Mouse (Mus musculus): ENCODE measurements at regions not wholly inside any gene's neighbourhood (a gene's known extent, or its start where the extent isn't known, plus 50 kb on each side); places are given as distances from the start of the nearest gene placed in this dataset.

GRCm38 (mm10) chr4:45739168-45739567 lies 59.7 kb upstream of the Aldh1b1 start:
- no peak overlapping the region for H3K4me3 ChIP-seq (ENCODE audit: control insufficient read depth in 1 of 2, insufficient read depth in 1 of 2, low read depth in 2 of 2, low read length in 2 of 2)
- H3K27ac ChIP-seq (ENCODE audit: control insufficient read depth, low read depth, low read length) = no peak overlapping the region
- no peaks in the 10 kb centered on the region for H3K9me3 ChIP-seq (replicated peaks; ENCODE audit: insufficient read depth, low read length)
- no peak for TF ChIP-seq MAFK (IDR thresholded peaks at IDR 0.05; ENCODE audit: borderline replicate concordance, low read depth, low read length)
- TF ChIP-seq CHD1 (IDR thresholded peaks at IDR 0.05; ENCODE audit: low read depth, low read length) = no peak
- no peak for TF ChIP-seq ELF1 (IDR thresholded peaks at IDR 0.05; ENCODE audit: low read depth, low read length)
- TF ChIP-seq USF1 (IDR thresholded peaks at IDR 0.05; ENCODE audit: low read depth, low read length) = no peak
- no peak for TF ChIP-seq UBTF (IDR thresholded peaks at IDR 0.05; ENCODE audit: borderline replicate concordance, insufficient read depth, low read depth, low read length)
- no peak for TF ChIP-seq CTCF (IDR thresholded peaks at IDR 0.05 in 2 of 3, conservative IDR thresholded peaks at IDR 0.05 in 1 of 3; ENCODE audit: control insufficient read depth in 1 of 3, insufficient read depth in 1 of 3, low read depth in 2 of 3, low read length in 3 of 3, poor library complexity in 1 of 3, severe bottlenecking in 1 of 3)
- TF ChIP-seq GABPA (IDR thresholded peaks at IDR 0.05; ENCODE audit: low read depth, low read length) = no peak
- TF ChIP-seq CHD2 (IDR thresholded peaks at IDR 0.05; ENCODE audit: low read length) = no peak
- TF ChIP-seq MEF2A (IDR thresholded peaks at IDR 0.05; ENCODE audit: extremely low read depth, insufficient replicate concordance, low read depth, low read length, poor library complexity, severe bottlenecking) = no peak
- TF ChIP-seq USF2 (IDR thresholded peaks at IDR 0.05; ENCODE audit: borderline replicate concordance in 1 of 2, insufficient read depth in 1 of 2, low read depth in 1 of 2, low read length in 2 of 2) = no peak
- no peak for TF ChIP-seq TCF12 (IDR thresholded peaks at IDR 0.05; ENCODE audit: low read depth, low read length)
- TF ChIP-seq HCFC1 (IDR thresholded peaks at IDR 0.05; ENCODE audit: low read depth, low read length) = no peak
- no peak for TF ChIP-seq MAX (IDR thresholded peaks at IDR 0.05; ENCODE audit: low read length)
- no peak for TF ChIP-seq RCOR1 (IDR thresholded peaks at IDR 0.05; ENCODE audit: low read depth, low read length)
- no peak for TF ChIP-seq MXI1 (IDR thresholded peaks at IDR 0.05; ENCODE audit: low read depth, low read length)
- TF ChIP-seq ZNF384 (IDR thresholded peaks at IDR 0.05; ENCODE audit: low read depth, low read length) = no peak
- no peak for TF ChIP-seq POLR2AphosphoS2 (IDR thresholded peaks at IDR 0.05; ENCODE audit: low read length)
- TF ChIP-seq TAL1 (IDR thresholded peaks at IDR 0.05; ENCODE audit: low read length) = no peak
- no peaks in the 10 kb centered on the region for H3K4me1 ChIP-seq (ENCODE audit: control insufficient read depth in 1 of 2, insufficient read depth in 2 of 2, low read length in 2 of 2)
- H3K9ac ChIP-seq (ENCODE audit: control insufficient read depth, low read depth, low read length, poor library complexity, severe bottlenecking) = no peak overlapping the region
- H3K79me2 ChIP-seq (ENCODE audit: control insufficient read depth, insufficient read depth, low read length, poor library complexity) = no peaks in the 10 kb centered on the region
- H3K27me3 ChIP-seq (ENCODE audit: control insufficient read depth in 1 of 2, insufficient read depth in 2 of 2, low read length in 2 of 2) = peaks cover 2 to 5% of the 10 kb centered on the region in 2 experiments; a peak in 3 of 4 replicates
- DNase-seq (ENCODE audit: low read depth, low spot score) = no peak
- no peaks in the 10 kb centered on the region for H3K36me3 ChIP-seq (ENCODE audit: control insufficient read depth in 1 of 2, insufficient read depth in 2 of 2, low read length in 2 of 2)

- H3K4me3 ChIP-seq (ENCODE audit: control insufficient read depth in 1 of 2, insufficient read depth in 1 of 2, low read depth in 2 of 2, low read length in 2 of 2) = no peak overlapping the region
- H3K9me3 ChIP-seq (replicated peaks; ENCODE audit: insufficient read depth, low read length) = no peaks in the 10 kb centered on the region
- no peaks in the 10 kb centered on the region for H3K36me3 ChIP-seq (ENCODE audit: control insufficient read depth in 1 of 2, insufficient read depth in 2 of 2, low read length in 2 of 2)
- H3K9ac ChIP-seq (ENCODE audit: control insufficient read depth, low read depth, low read length, poor library complexity, severe bottlenecking) = no peak overlapping the region
- peaks cover 2 to 5% of the 10 kb centered on the region in 2 experiments; a peak in 3 of 4 replicates for H3K27me3 ChIP-seq (ENCODE audit: control insufficient read depth in 1 of 2, insufficient read depth in 2 of 2, low read length in 2 of 2)
- no peaks in the 10 kb centered on the region for H3K4me1 ChIP-seq (ENCODE audit: control insufficient read depth in 1 of 2, insufficient read depth in 2 of 2, low read length in 2 of 2)
- H3K27ac ChIP-seq (ENCODE audit: control insufficient read depth, low read depth, low read length) = no peak overlapping the region
- TF ChIP-seq POLR2AphosphoS2 (IDR thresholded peaks at IDR 0.05; ENCODE audit: low read length) (no peak), GATA1 (IDR thresholded peaks at IDR 0.05; ENCODE audit: low read depth, low read length) (no peak), TCF12 (IDR thresholded peaks at IDR 0.05; ENCODE audit: low read depth, low read length) (no peak), MAZ (IDR thresholded peaks at IDR 0.05; ENCODE audit: low read depth, low read length) (no peak), EP300 (IDR thresholded peaks at IDR 0.05; ENCODE audit: low read depth in 1 of 2, low read length in 2 of 2) (no peak), USF2 (IDR thresholded peaks at IDR 0.05; ENCODE audit: borderline replicate concordance in 1 of 2, insufficient read depth in 1 of 2, low read depth in 1 of 2, low read length in 2 of 2) (no peak), SMC3 (IDR thresholded peaks at IDR 0.05; ENCODE audit: low read depth, low read length) (no peak), NRF1 (IDR thresholded peaks at IDR 0.05; ENCODE audit: insufficient read depth, low read depth, low read length, poor library complexity, severe bottlenecking) (no peak), CHD1 (IDR thresholded peaks at IDR 0.05; ENCODE audit: low read depth, low read length) (no peak), ETS1 (IDR thresholded peaks at IDR 0.05; ENCODE audit: low read depth, low read length) (no peak), KAT2A (conservative IDR thresholded peaks at IDR 0.05; ENCODE audit: low read depth, low read length) (no peak), CHD2 (IDR thresholded peaks at IDR 0.05; ENCODE audit: low read length) (no peak)
- DNase-seq (ENCODE audit: low read depth, low spot score) = no peak
- H3K79me2 ChIP-seq (ENCODE audit: control insufficient read depth, insufficient read depth, low read length, poor library complexity) = no peaks in the 10 kb centered on the region
Observed at GRCm38 (mm10) chr4:45738746-45739145, 60.1 kb upstream of the Aldh1b1 start.
